In genomic region chr5:134865158-134865557, GRCm38 (mm10) we compare ENCODE assay signal across 9 mouse cellular contexts. TPM values are rescaled to one million over a fixed set of nuclear protein-coding genes. Genes with fewer than 3 reads are reported as not detected.
DNase-seq lines count a peak whose midpoint lies in the region; ATAC-seq and TF ChIP-seq lines count a peak whose summit lies in the region.
"Had no signal": no experiment of that assay in that cellular context is flagged by ENCODE, and none has a peak within 500 bp of the region (broad histone marks: within the 10 kb centered on the region; RNA-seq: fewer than 3 reads in every experiment).

No protein-coding gene starts in this region.

- no peaks in the 10 kb centered on the region for H3K27me3 ChIP-seq in heart, adult 2 months (ENCODE audit: control insufficient read depth, insufficient read depth, low read length)
- no peaks in the 10 kb centered on the region for H3K27me3 ChIP-seq in limb, embryonic 13.5 days

- no peaks in the 10 kb centered on the region for H3K79me2 ChIP-seq in heart, adult 2 months (replicated peaks; ENCODE audit: control insufficient read depth, insufficient read depth, low read length)

- peak; percentile 83 for TF ChIP-seq EP300 in heart, adult 2 months (IDR thresholded peaks at IDR 0.05; ENCODE audit: insufficient read depth, low read depth, low read length)

- H3K4me1 ChIP-seq in heart, adult 2 months (ENCODE audit: control insufficient read depth, insufficient read depth, low read length), result peaks cover 10% of the 10 kb centered on the region
- peaks cover 50% of the 10 kb centered on the region for H3K4me1 ChIP-seq in limb, embryonic 13.5 days

- peak; percentile 59 for TF ChIP-seq CTCF in heart, adult 2 months (IDR thresholded peaks at IDR 0.05)

- no peak for ATAC-seq in limb, embryonic 13.5 days (ENCODE audit: low FRiP score, low read depth)
- no peak for ATAC-seq in megakaryocyte-erythroid progenitor cell, adult 5-6 weeks (replicated peaks; ENCODE audit: low FRiP score, low TSS enrichment, poor library complexity, severe bottlenecking)

- H3K9me3 ChIP-seq in limb, embryonic 13.5 days, result no peaks in the 10 kb centered on the region

- DNase-seq in layer of hippocampus, postnatal 14 days (ENCODE audit: low spot score in 2 of 2), result peak; percentile 26 to 41
- DNase-seq in layer of hippocampus, adult 9-11 months, result no peak
- DNase-seq in cerebellum, postnatal 14 days, result peak; percentile 62 to 65
- DNase-seq in heart, adult 2 months, result peak; percentile 72 to 80
- DNase-seq in ovary, adult 18-20 months (ENCODE audit: low spot score), result no peak
- no peak for DNase-seq in frontal cortex, postnatal 36 days (ENCODE audit: low spot score in 2 of 2)

- 47% methylated on average over 8 of the region's 8 CpGs for WGBS in heart, adult 2 months
- 47% methylated on average over 8 of the region's 8 CpGs for WGBS in limb, embryonic 13.5 days

- H3K9ac ChIP-seq in heart, adult 2 months (ENCODE audit: low read depth, low read length), result no peak overlapping the region
- peak overlapping the region; percentile 48; the same call in 1 of the 2 replicates for H3K9ac ChIP-seq in limb, embryonic 13.5 days

- no peak for TF ChIP-seq POLR2A in heart, adult 2 months (IDR thresholded peaks at IDR 0.05; ENCODE audit: insufficient read depth, low read depth, low read length)

- H3K4me2 ChIP-seq in limb, embryonic 13.5 days (replicated peaks), result no peak overlapping the region

- H3K27ac ChIP-seq in heart, adult 2 months, result peak overlapping the region; percentile 46
- H3K27ac ChIP-seq in limb, embryonic 13.5 days, result peak overlapping the region; percentile 63; the same call in 1 of the 2 replicates

- intact Hi-C loops in heart, adult 2 months (cut with DNase I), result no loop called here

- no peaks in the 10 kb centered on the region for H3K36me3 ChIP-seq in heart, adult 2 months (ENCODE audit: control insufficient read depth, insufficient read depth, low read length)
- H3K36me3 ChIP-seq in limb, embryonic 13.5 days, result no peaks in the 10 kb centered on the region

- no peak overlapping the region for H3K4me3 ChIP-seq in heart, adult 2 months
- no peak overlapping the region for H3K4me3 ChIP-seq in limb, embryonic 13.5 days
- H3K4me3 ChIP-seq: erythroblast, embryonic 14.5 days had no signal

RNA-seq across cellular contexts. Expression of gene Tmem270, which starts 41.4 kb away (rescaled TPM):
- not detected for total RNA-seq in layer of hippocampus, postnatal 14 days (2021)
- not detected for total RNA-seq in heart, adult 2 months (2021)
- polyA plus RNA-seq in heart, adult 2 months (2012; rRNA removed), result not detected in 2 replicates
- polyA plus RNA-seq in limb, embryonic 13.5 days (2015; fragmentation: Nextera tagmentation; extraction: Ambion mirVana), result not detected in 2 replicates
- not detected in 2 replicates for total RNA-seq in megakaryocyte-erythroid progenitor cell, adult 5-6 weeks (2014; fragmentation: Nextera tagmentation)
- total RNA-seq in megakaryocyte-erythroid progenitor cell, adult 5-6 weeks (2017), result not detected in 2 replicates

RNA-seq across cellular contexts. Expression of gene Cldn13, which starts 50.2 kb away (rescaled TPM):
- total RNA-seq in layer of hippocampus, postnatal 14 days (2021), result not detected
- total RNA-seq in heart, adult 2 months (2021), result not detected
- 0.10 TPM in 1 of 2 replicates, not detected in the other for polyA plus RNA-seq in heart, adult 2 months (2012; rRNA removed)
- polyA plus RNA-seq in limb, embryonic 13.5 days (2015; fragmentation: Nextera tagmentation; extraction: Ambion mirVana), result 0.45 and 2.0 TPM in 2 replicates
- total RNA-seq in megakaryocyte-erythroid progenitor cell, adult 5-6 weeks (2014; fragmentation: Nextera tagmentation), result 177 and 197 TPM in 2 replicates
- 55.6 and 123 TPM in 2 replicates for total RNA-seq in megakaryocyte-erythroid progenitor cell, adult 5-6 weeks (2017)

Comparison
In these comparisons a context has a peak if more than half of its experiments do, and no peak if none do; other contexts are left out.
1. DNase-seq: peak in layer of hippocampus, postnatal 14 days (2 of 2), cerebellum, postnatal 14 days (2 of 2) and heart, adult 2 months (2 of 2); none in layer of hippocampus, adult 9-11 months (single experiment), ovary, adult 18-20 months (single experiment) and frontal cortex, postnatal 36 days (0 of 2).
2. RNA of gene Cldn13, which starts 50.2 kb away (total RNA-seq): 55.6 to 197 TPM in megakaryocyte-erythroid progenitor cell, adult 5-6 weeks; not detected in heart, adult 2 months and not detected in layer of hippocampus, postnatal 14 days; every median in the first group is over 10 times any median in the second.